Mouse (Mus musculus) neural tube, embryonic 11.5 days (tissue): Measurements from ENCODE around the gene Gpr65. TPM values are rescaled to one million over a fixed set of nuclear protein-coding genes. Genes with fewer than 3 reads are reported as not detected.

ENCODE experiments used
- polyA plus RNA-seq: library from polyadenylated mRNA; unstranded; fragments of >200 nt; fragmentation: Nextera tagmentation; extraction: Ambion mirVana; gene quantifications from 2 replicates; pipeline ENCODE4 v1.2.1, GENCODE M21; 2014

The Gpr65 gene
- polyA plus RNA-seq, 1 experiment from 2014 or later: 0.93 TPM

Other genes with a start within 250 kb of the Gpr65 start
- 12.2 and 15.0 TPM in 2 replicates for gene Galc, start 9.2 kb upstream of the Gpr65 start, polyA plus RNA-seq